Mouse (Mus musculus): Measurements from ENCODE around the gene Grik3. TPM values are rescaled to one million over a fixed set of nuclear protein-coding genes. Genes with fewer than 3 reads are reported as not detected.

The Grik3 gene
- total and polyA plus RNA-seq, 3 experiments, result under 0.01 TPM; not detected in 2

DNA sequence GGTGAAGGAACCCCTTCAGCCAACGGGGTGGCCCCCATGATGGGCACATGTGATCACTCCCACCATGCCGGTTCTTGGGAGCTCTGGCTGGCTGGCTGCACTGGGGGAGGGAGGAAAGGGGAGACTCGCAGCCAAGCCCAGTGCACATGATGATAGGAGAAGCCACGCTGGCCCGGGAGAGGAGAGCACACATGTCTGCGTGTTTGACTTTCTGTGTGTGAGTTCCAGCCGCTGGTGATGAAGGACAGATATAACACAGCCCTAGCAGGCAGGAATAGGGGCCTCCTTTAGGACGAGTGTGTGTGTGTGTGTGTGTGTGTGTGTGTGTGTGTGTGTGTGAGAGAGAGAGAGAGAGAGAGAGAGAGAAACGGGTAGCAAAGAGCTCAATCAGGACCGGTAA, 219.2 kb downstream of the Grik3 start:
- Histone ChIP-seq H3K9me3 (replicated peaks; ENCODE audit: insufficient read depth, low read length) (no peaks in the 10 kb centered on the region), H3K9ac (ENCODE audit: control insufficient read depth, low read depth, low read length, poor library complexity, severe bottlenecking) (no peak overlapping the region), H3K27ac (ENCODE audit: control insufficient read depth, low read depth, low read length) (no peak overlapping the region), H3K4me3 (ENCODE audit: control insufficient read depth in 1 of 2, insufficient read depth in 1 of 2, low read depth in 2 of 2, low read length in 2 of 2) (no peak overlapping the region), H3K27me3 (ENCODE audit: control insufficient read depth in 1 of 2, insufficient read depth in 2 of 2, low read length in 2 of 2) (no peaks in the 10 kb centered on the region), H3K79me2 (ENCODE audit: control insufficient read depth, insufficient read depth, low read length, poor library complexity) (no peaks in the 10 kb centered on the region), H3K4me1 (ENCODE audit: control insufficient read depth in 1 of 2, insufficient read depth in 2 of 2, low read length in 2 of 2) (no peaks in the 10 kb centered on the region), H3K36me3 (ENCODE audit: control insufficient read depth in 1 of 2, insufficient read depth in 2 of 2, low read length in 2 of 2) (no peaks in the 10 kb centered on the region)
- no peak for DNase-seq (ENCODE audit: low read depth, low spot score)
- TF ChIP-seq GABPA (IDR thresholded peaks at IDR 0.05; ENCODE audit: low read depth, low read length) (no peak), MAFK (IDR thresholded peaks at IDR 0.05; ENCODE audit: borderline replicate concordance, low read depth, low read length) (no peak), POLR2AphosphoS5 (IDR thresholded peaks at IDR 0.05; ENCODE audit: borderline replicate concordance, low read depth, low read length) (no peak), RCOR1 (IDR thresholded peaks at IDR 0.05; ENCODE audit: low read depth, low read length) (no peak), SMC3 (IDR thresholded peaks at IDR 0.05; ENCODE audit: low read depth, low read length) (no peak), MEF2A (IDR thresholded peaks at IDR 0.05; ENCODE audit: extremely low read depth, insufficient replicate concordance, low read depth, low read length, poor library complexity, severe bottlenecking) (no peak), ETS1 (IDR thresholded peaks at IDR 0.05; ENCODE audit: low read depth, low read length) (no peak), ZKSCAN1 (IDR thresholded peaks at IDR 0.05; ENCODE audit: low read depth, low read length) (no peak)

GRCm38 (mm10) chr4:125717881-125718280, 227.4 kb downstream of the Grik3 start:
- TF ChIP-seq CTCF (IDR thresholded peaks at IDR 0.05 in 2 of 3, conservative IDR thresholded peaks at IDR 0.05 in 1 of 3; ENCODE audit: control insufficient read depth in 1 of 3, insufficient read depth in 1 of 3, low read depth in 2 of 3, low read length in 3 of 3, poor library complexity in 1 of 3, severe bottlenecking in 1 of 3) (no peak), NRF1 (IDR thresholded peaks at IDR 0.05; ENCODE audit: insufficient read depth, low read depth, low read length, poor library complexity, severe bottlenecking) (no peak), JUND (IDR thresholded peaks at IDR 0.05; ENCODE audit: low read depth, low read length) (no peak), SIN3A (IDR thresholded peaks at IDR 0.05; ENCODE audit: low read length) (no peak), NELFE (IDR thresholded peaks at IDR 0.05; ENCODE audit: low read depth, low read length) (no peak), UBTF (IDR thresholded peaks at IDR 0.05; ENCODE audit: borderline replicate concordance, insufficient read depth, low read depth, low read length) (no peak), MAFK (IDR thresholded peaks at IDR 0.05; ENCODE audit: borderline replicate concordance, low read depth, low read length) (no peak)
- no peaks in the 10 kb centered on the region for H3K79me2 ChIP-seq (ENCODE audit: control insufficient read depth, insufficient read depth, low read length, poor library complexity)
- H3K36me3 ChIP-seq (ENCODE audit: control insufficient read depth in 1 of 2, insufficient read depth in 2 of 2, low read length in 2 of 2), result no peaks in the 10 kb centered on the region
- DNase-seq (ENCODE audit: low read depth, low spot score), result no peak
- no peak overlapping the region for H3K9ac ChIP-seq (ENCODE audit: control insufficient read depth, low read depth, low read length, poor library complexity, severe bottlenecking)
- H3K9me3 ChIP-seq (replicated peaks; ENCODE audit: insufficient read depth, low read length), result no peaks in the 10 kb centered on the region
- no peak overlapping the region for H3K4me3 ChIP-seq (ENCODE audit: control insufficient read depth in 1 of 2, insufficient read depth in 1 of 2, low read depth in 2 of 2, low read length in 2 of 2)
- H3K27me3 ChIP-seq (ENCODE audit: control insufficient read depth in 1 of 2, insufficient read depth in 2 of 2, low read length in 2 of 2), result no peaks in the 10 kb centered on the region
- no peak overlapping the region for H3K27ac ChIP-seq (ENCODE audit: control insufficient read depth, low read depth, low read length)
- no peaks in the 10 kb centered on the region for H3K4me1 ChIP-seq (ENCODE audit: control insufficient read depth in 1 of 2, insufficient read depth in 2 of 2, low read length in 2 of 2)

Measured in MEL (cell line).